Mouse (Mus musculus) forebrain, embryonic 11.5 days (tissue): ENCODE results near the gene Tubb4b. TPM values are rescaled to one million over a fixed set of nuclear protein-coding genes. Genes with fewer than 3 reads are reported as not detected.

Source experiments
- ATAC-seq: fragments of 200-750 bp; cut with Nextera tagmentation; replicated peaks from 2 replicates; pipeline ENCODE4 v1.8.0; 2017; ENCODE audit warnings: moderate TSS enrichment; ENCODE audit not compliant: low FRiP score
- DNase-seq: peaks from one replicate; pipeline ENCODE4 v3.0.0-alpha.2; 2017; ENCODE audit warnings: low spot score
- H3K27ac ChIP-seq: fragments of 300-500 bp; sonication (generic); 2 replicates; pipeline ENCODE4 v1.5.1; 2014; ENCODE audit warnings: low read depth, low read length
- H3K27me3 ChIP-seq: fragments of 300-500 bp; sonication (generic); 2 replicates; pipeline ENCODE4 v1.6.1; 2014; ENCODE audit warnings: mild to moderate bottlenecking, low read length, mixed read lengths; ENCODE audit not compliant: control insufficient read depth, insufficient read depth
- H3K36me3 ChIP-seq: fragments of 300-500 bp; sonication (generic); 2 replicates; pipeline ENCODE4 v1.6.1; 2014; ENCODE audit warnings: mild to moderate bottlenecking, low read length, moderate library complexity, mixed read lengths; ENCODE audit not compliant: control insufficient read depth, insufficient read depth
- H3K4me1 ChIP-seq: fragments of 300-500 bp; sonication (generic); replicated peaks from 2 replicates; pipeline ENCODE4 v1.6.1; 2014; ENCODE audit warnings: low read length, mixed read lengths; ENCODE audit not compliant: control insufficient read depth, insufficient read depth
- H3K4me2 ChIP-seq: fragments of 300-500 bp; sonication (generic); 2 replicates; pipeline ENCODE4 v1.6.1; 2014; ENCODE audit warnings: low read depth, mild to moderate bottlenecking, low read length, moderate library complexity, mixed read lengths; ENCODE audit not compliant: severe bottlenecking
- H3K4me3 ChIP-seq: fragments of 300-500 bp; sonication (generic); 2 replicates; pipeline ENCODE4 v1.5.1; 2014; ENCODE audit warnings: low read depth, low read length
- H3K9ac ChIP-seq: fragments of 300-500 bp; sonication (generic); 2 replicates; pipeline ENCODE4 v1.6.1; 2014; ENCODE audit warnings: low read length
- H3K9me3 ChIP-seq: fragments of 300-500 bp; sonication (generic); 2 replicates; pipeline ENCODE4 v1.6.1; 2016; ENCODE audit warnings: low read length, mixed read lengths; ENCODE audit not compliant: control insufficient read depth
- WGBS: fragments of 180-500 bp; shearing (Covaris S2); extraction: QIAGEN DNeasy Blood & Tissue Kit; methylation state at CpG from one replicate; pipeline ENCODE4 v1.1.7; 2014; 5-methylcytosine and 5-hydroxymethylcytosine counted together
- polyA plus RNA-seq: library from polyadenylated mRNA; unstranded; fragments of >200 nt; fragmentation: Nextera tagmentation; extraction: Ambion mirVana; gene quantifications from 2 replicates; pipeline ENCODE4 v1.2.1, GENCODE M21; 2014

Tubb4b gene
- 615 and 680 TPM in 2 replicates for polyA plus RNA-seq

DNA sequence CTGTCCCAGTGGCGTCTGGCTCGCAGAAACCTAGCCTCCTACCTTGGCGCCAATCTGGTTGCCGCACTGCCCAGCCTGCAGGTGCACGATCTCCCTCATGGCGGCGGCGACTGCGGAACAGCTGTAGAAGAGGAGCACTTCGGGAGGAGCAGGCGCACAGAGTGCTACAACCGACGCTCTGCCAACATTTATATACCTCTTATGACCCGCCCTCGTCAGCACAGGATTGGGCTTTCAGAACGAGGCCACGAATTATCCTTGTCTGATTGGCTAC is at the start of gene Tubb4b:
Gene Tubb4b (minus strand): TSS at position 211 of the 274 bp plus-strand sequence.
- H3K36me3 ChIP-seq, result no peaks in the 10 kb centered on the region

DNA sequence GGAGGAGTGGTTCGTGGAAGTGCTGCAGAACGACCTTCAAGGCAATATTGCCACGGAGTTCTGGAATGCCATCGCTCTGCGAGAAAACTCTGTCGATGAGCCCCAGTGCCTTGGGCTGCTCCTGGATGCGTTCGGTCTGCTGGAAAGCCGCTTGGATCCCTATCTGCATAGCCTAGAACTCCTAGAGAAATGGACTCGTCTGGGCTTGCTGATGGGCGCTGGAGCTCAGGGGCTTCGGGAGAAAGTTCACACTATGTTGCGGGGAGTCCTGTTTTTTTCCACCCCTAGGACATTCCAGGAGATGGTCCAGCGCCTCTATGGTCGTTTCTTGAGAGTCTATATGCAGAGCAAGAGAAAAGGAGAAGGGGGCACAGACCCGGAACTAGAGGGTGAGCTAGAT is 48.5 kb upstream of the Tubb4b start:
- H3K9me3 ChIP-seq, result no peaks in the 10 kb centered on the region
- no peak overlapping the region for H3K27ac ChIP-seq
- H3K27me3 ChIP-seq, result no peaks in the 10 kb centered on the region
- H3K36me3 ChIP-seq, result peaks cover 5% of the 10 kb centered on the region
- DNase-seq (no peak), ATAC-seq (no peak)
- H3K9ac ChIP-seq, result peak overlapping the region; percentile 70
- H3K4me3 ChIP-seq, result peak overlapping the region; percentile 91
- 39% methylated on average over 16 of the region's 16 CpGs for WGBS
- H3K4me1 ChIP-seq, result peaks cover 18% of the 10 kb centered on the region
- peak overlapping the region; percentile 68 for H3K4me2 ChIP-seq

More for the DNA sequence above, at the start of gene Tubb4b:
- no peak for DNase-seq
- Histone ChIP-seq H3K4me2 (peak within 1 kb of the TSS; percentile 94), H3K27ac (peak within 1 kb of the TSS; percentile 97), H3K4me3 (peak within 1 kb of the TSS; percentile 92), H3K27me3 (no peaks in the 10 kb centered on the region), H3K9me3 (no peaks in the 10 kb centered on the region), H3K9ac (peak within 1 kb of the TSS; percentile 86), H3K4me1 (peaks cover 5% of the 10 kb centered on the region; the same call in 1 of the 2 replicates)
- WGBS, result 1% methylated on average over 17 of the region's 17 CpGs
- no peak for ATAC-seq

GRCm38 (mm10) chr2:25272515-25272914 is 48.0 kb upstream of the Tubb4b start:
- Histone ChIP-seq H3K36me3 (peaks cover 5% of the 10 kb centered on the region), H3K4me3 (peak overlapping the region; percentile 91), H3K27ac (no peak overlapping the region), H3K27me3 (no peaks in the 10 kb centered on the region), H3K9ac (peak overlapping the region; percentile 70), H3K9me3 (no peaks in the 10 kb centered on the region), H3K4me1 (peaks cover 18% of the 10 kb centered on the region), H3K4me2 (peak overlapping the region; percentile 68)
- WGBS, result under 1% methylated on average over 28 of the region's 29 CpGs
- ATAC-seq, result peak; percentile 62
- DNase-seq, result no peak

DNA sequence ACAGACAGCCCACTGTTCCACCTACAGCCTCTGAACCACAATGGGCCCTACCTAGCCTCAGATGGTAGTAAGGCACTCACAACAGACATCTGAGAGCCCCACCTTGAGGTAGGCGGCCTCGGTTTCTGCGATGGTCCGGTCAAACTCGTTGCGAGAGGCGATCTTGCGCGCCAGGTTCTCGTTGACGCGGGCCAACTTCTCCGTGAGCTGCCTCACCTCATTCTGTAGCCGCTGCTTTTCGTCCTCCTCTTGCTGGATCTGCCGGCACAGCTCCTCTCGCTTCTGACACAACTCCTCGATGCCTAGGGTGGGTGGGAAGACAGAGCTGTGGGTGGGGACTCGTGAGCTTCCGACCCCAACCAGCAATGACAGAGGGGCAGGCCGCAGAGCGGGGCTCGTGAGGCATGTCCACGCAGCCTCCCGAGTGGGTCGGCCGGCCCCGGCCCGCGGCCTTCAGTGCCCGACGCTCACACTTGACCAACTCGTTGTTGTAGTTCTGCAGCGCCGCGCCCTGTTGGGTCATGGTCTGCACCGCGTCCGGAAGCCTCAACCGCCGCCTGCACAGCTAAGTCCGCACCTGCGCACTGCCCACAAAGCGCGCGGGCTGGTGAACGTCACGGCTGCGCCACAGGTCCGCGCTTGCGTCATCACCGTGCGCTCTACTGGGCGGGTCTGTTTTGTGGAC is 47.5 kb upstream of the Tubb4b start, which contains the start of the genes Ssna1 and Anapc2:
Gene Ssna1 (minus strand): TSS at position 612 of the 685 bp plus-strand sequence.
Gene Anapc2 (plus strand): TSS at position 652 of the 685 bp plus-strand sequence.
- Histone ChIP-seq H3K27me3 (no peaks in the 10 kb centered on the region), H3K36me3 (peaks cover 5% of the 10 kb centered on the region), H3K4me1 (peaks cover 18% of the 10 kb centered on the region), H3K9me3 (no peaks in the 10 kb centered on the region), H3K4me2 (peak within 1 kb of the TSS; percentile 91), H3K27ac (peak within 1 kb of the TSS; percentile 8; the same call in 1 of the 2 replicates), H3K4me3 (peak within 1 kb of the TSS; percentile 91), H3K9ac (peak within 1 kb of the TSS; percentile 70)
- WGBS, result under 1% methylated on average over 53 of the region's 55 CpGs
- DNase-seq, result peak; percentile 99
- ATAC-seq, result peak; percentile 98

DNA sequence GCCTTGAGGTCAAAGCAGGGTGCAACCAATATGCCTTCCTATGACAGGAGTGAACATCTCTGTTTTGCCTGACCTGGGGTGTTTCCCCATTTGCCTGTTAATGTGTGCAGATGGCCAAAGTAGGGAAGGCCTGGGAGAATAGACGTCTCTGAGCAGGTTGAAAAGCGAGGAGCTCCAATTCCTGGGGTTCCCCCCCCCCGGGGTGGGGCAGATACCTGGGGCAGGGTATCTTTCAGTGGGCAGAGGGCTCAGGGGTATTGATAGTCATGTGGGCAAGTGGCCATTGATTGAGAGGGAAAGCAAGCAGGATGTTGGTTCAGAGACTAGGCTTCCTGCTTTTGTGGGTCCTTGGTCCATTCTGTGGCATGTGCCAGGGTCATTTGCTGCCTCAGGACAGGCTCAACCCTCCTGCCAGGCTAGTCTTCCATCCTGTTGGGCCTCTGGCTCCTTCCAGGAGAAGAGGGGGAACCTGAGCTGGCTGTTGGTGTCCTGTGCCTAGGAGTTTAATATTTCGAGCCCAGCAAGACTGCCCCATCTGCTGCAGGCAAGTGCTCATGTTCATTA is 43.3 kb upstream of the Tubb4b start:
- Histone ChIP-seq H3K4me3 (no peak overlapping the region), H3K27ac (no peak overlapping the region), H3K9ac (no peak overlapping the region), H3K36me3 (no peaks in the 10 kb centered on the region; the same call in 1 of the 2 replicates), H3K9me3 (no peaks in the 10 kb centered on the region), H3K4me2 (no peak overlapping the region), H3K4me1 (peaks cover 26% of the 10 kb centered on the region), H3K27me3 (peaks cover 16% of the 10 kb centered on the region)
- 75% methylated on average over 4 of the region's 4 CpGs for WGBS
- ATAC-seq (no peak), DNase-seq (no peak)

DNA sequence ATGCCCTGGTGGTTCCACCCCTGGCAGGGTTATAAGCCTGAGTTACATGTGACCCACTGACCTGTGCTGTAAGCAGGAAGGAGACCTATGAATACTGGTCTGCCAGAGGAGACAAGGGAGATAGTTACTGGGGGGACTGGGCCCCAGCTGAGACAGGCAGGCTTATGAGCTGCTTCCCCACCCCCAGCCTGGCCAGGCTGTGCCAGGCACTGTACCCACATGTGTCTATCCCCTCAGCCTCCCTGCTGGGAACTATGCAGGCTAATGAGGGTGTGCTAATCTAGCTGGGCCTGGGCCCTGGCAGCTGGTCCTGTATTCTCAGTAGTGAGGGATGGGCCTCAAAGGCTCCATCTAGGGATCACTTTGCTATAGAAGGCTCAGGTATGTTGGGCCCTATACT is 42.7 kb upstream of the Tubb4b start:
- ATAC-seq, result no peak
- Histone ChIP-seq H3K27me3 (peaks cover 16% of the 10 kb centered on the region), H3K27ac (no peak overlapping the region), H3K4me3 (no peak overlapping the region), H3K9ac (no peak overlapping the region), H3K9me3 (no peaks in the 10 kb centered on the region), H3K4me2 (no peak overlapping the region), H3K36me3 (no peaks in the 10 kb centered on the region; the same call in 1 of the 2 replicates), H3K4me1 (peaks cover 26% of the 10 kb centered on the region)
- DNase-seq, result no peak

DNA sequence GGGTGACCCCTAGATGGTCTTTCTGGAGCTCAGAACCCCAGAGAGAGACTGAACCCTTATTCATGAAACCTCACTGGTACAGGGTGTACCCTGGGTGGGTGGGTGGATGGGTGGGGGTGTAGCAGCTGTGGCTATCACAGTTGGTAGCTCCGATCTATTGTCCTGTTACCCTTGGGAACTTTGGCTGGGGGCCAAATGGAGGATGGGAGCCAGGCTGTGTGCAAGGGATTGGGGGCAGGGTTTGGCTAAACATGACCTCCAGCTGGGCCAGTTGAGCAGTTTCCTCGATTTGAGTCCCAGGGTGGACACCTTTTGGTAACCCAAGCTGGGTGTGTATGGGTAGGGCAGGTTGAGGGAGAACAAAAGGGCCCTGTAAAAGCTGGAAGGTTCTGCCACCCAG is 42.2 kb upstream of the Tubb4b start:
- ATAC-seq (no peak), DNase-seq (no peak)
- Histone ChIP-seq H3K9ac (no peak overlapping the region), H3K27me3 (peaks cover 16% of the 10 kb centered on the region), H3K4me1 (peaks cover 26% of the 10 kb centered on the region), H3K36me3 (no peaks in the 10 kb centered on the region; the same call in 1 of the 2 replicates), H3K4me2 (no peak overlapping the region), H3K9me3 (no peaks in the 10 kb centered on the region), H3K27ac (no peak overlapping the region), H3K4me3 (no peak overlapping the region)
- 61% methylated on average over 2 of the region's 2 CpGs for WGBS

DNA sequence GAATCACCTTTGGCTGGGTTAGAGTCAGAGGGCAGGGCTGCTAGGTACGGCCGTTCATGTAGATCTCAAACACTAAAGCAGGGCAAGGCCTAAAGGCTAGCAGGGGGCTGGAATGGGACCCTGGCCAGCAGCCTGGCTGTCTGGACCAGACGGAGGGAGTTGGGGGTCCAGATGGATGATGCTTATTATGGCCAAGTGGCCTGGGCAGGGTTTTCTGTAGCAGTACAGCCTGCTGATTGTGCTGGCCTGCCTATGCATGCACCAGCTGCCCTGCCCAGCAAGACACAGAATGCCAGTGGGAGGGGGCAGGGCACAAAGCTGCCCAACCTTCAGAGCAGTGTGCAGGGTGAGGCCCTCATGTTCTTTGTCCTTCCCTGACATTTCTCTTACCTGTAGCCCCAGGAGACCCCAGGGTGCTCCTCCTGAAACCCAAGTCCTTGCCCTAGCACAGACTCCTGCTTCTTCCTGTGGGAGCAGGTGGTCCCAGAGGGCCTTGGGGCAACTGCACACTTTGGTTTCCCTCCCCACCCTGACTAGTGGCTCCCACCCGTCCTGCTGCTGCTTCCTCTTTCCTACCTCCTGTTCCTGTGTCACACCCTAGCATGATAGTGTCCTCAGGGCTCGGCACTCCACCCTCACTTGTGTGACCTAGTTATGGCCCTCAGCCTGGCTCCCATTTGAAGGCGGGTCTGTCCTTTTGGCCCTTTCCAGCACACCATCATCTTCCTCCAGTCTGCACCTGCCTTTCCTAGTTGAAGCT is 41.6 kb upstream of the Tubb4b start:
- no peak overlapping the region for H3K27ac ChIP-seq
- H3K9ac ChIP-seq, result peak overlapping the region; percentile 27; the same call in 1 of the 2 replicates
- H3K27me3 ChIP-seq, result peaks cover 16% of the 10 kb centered on the region
- 80% methylated on average over 6 of the region's 6 CpGs for WGBS
- peaks cover 19% of the 10 kb centered on the region for H3K4me1 ChIP-seq
- H3K4me3 ChIP-seq, result no peak overlapping the region
- DNase-seq, result no peak
- no peak overlapping the region for H3K4me2 ChIP-seq
- no peak for ATAC-seq
- H3K36me3 ChIP-seq, result no peaks in the 10 kb centered on the region; the same call in 1 of the 2 replicates
- no peaks in the 10 kb centered on the region for H3K9me3 ChIP-seq
